Comparison of ENCODE assay signal across 9 mouse cellular contexts in genomic region chr4:34226089-34226840, GRCm38 (mm10).
DNase-seq lines count a peak whose midpoint lies in the region; ATAC-seq and TF ChIP-seq lines count a peak whose summit lies in the region.
"Had no signal": no experiment of that assay in that cellular context is flagged by ENCODE, and none has a peak within 500 bp of the region (broad histone marks: within the 10 kb centered on the region; RNA-seq: fewer than 3 reads in every experiment).

No protein-coding gene starts in this region.

- 38% methylated on average over 5 of the region's 5 CpGs for WGBS in forebrain, postnatal 0 days
- 61% methylated on average over 5 of the region's 5 CpGs for WGBS in midbrain, embryonic 16.5 days

- no peaks in the 10 kb centered on the region for H3K36me3 ChIP-seq in forebrain, postnatal 0 days (ENCODE audit: insufficient read depth)
- H3K36me3 ChIP-seq in midbrain, embryonic 16.5 days (ENCODE audit: control insufficient read depth, insufficient read depth, low read length), result no peaks in the 10 kb centered on the region
- H3K36me3 ChIP-seq: limb, embryonic 12.5 days had no signal

- no peak overlapping the region for H3K4me3 ChIP-seq in forebrain, postnatal 0 days (ENCODE audit: low read depth, low read length)
- H3K4me3 ChIP-seq in midbrain, embryonic 16.5 days (ENCODE audit: low read depth, low read length), result no peak overlapping the region
- H3K4me3 ChIP-seq: limb, embryonic 12.5 days had no signal

- peak; percentile 86 for ATAC-seq in forebrain, postnatal 0 days
- no peak for ATAC-seq in midbrain, embryonic 16.5 days

- no peaks in the 10 kb centered on the region for H3K9me3 ChIP-seq in forebrain, postnatal 0 days (ENCODE audit: low read length)
- no peaks in the 10 kb centered on the region for H3K9me3 ChIP-seq in midbrain, embryonic 16.5 days (replicated peaks; ENCODE audit: control insufficient read depth, low read length, poor library complexity, severe bottlenecking)
- H3K9me3 ChIP-seq: limb, embryonic 12.5 days had no signal

- peaks cover 4% of the 10 kb centered on the region; the same call in 1 of the 2 replicates for H3K4me1 ChIP-seq in forebrain, postnatal 0 days (ENCODE audit: insufficient read depth)
- no peaks in the 10 kb centered on the region for H3K4me1 ChIP-seq in midbrain, embryonic 16.5 days (ENCODE audit: control insufficient read depth, insufficient read depth, low read length)
- H3K4me1 ChIP-seq: limb, embryonic 12.5 days had no signal

- DNase-seq in heart, postnatal 36 days, result peak; percentile 10 to 14
- DNase-seq in heart, adult 11 months, result no peak
- DNase-seq in NIH3T3 (ENCODE audit: low read depth), result peak; percentile 78
- peak; percentile 76 for DNase-seq in forebrain, postnatal 0 days
- DNase-seq in left cerebral cortex, adult 9 months (ENCODE audit: low spot score in 2 of 2), result peak; percentile 30 to 68
- DNase-seq in spleen, adult 12 weeks (ENCODE audit: low spot score), result no peak
- DNase-seq in thymus, postnatal 25 days, result no peak

- no peak for TF ChIP-seq CTCF in forebrain, postnatal 0 days (IDR thresholded peaks at IDR 0.05; ENCODE audit: low read depth)

- intact Hi-C loops in heart, postnatal 36 days (cut with DNase I), result no loop called here

- no peak overlapping the region for H3K9ac ChIP-seq in forebrain, postnatal 0 days
- H3K9ac ChIP-seq in midbrain, embryonic 16.5 days (ENCODE audit: low read depth, low read length), result no peak overlapping the region
- H3K9ac ChIP-seq: limb, embryonic 12.5 days had no signal

- no peak overlapping the region for H3K4me2 ChIP-seq in forebrain, postnatal 0 days (ENCODE audit: low read depth)
- H3K4me2 ChIP-seq in midbrain, embryonic 16.5 days (ENCODE audit: low read length), result no peak overlapping the region
- H3K4me2 ChIP-seq: limb, embryonic 12.5 days had no signal

- H3K27me3 ChIP-seq in forebrain, postnatal 0 days (ENCODE audit: insufficient read depth, low read length), result no peaks in the 10 kb centered on the region
- no peaks in the 10 kb centered on the region for H3K27me3 ChIP-seq in midbrain, embryonic 16.5 days (ENCODE audit: control insufficient read depth, insufficient read depth, low read depth, low read length)
- H3K27me3 ChIP-seq: limb, embryonic 12.5 days had no signal

- no peak overlapping the region for H3K27ac ChIP-seq in forebrain, postnatal 0 days (ENCODE audit: low read depth, low read length)
- H3K27ac ChIP-seq in midbrain, embryonic 16.5 days (ENCODE audit: low read length), result no peak overlapping the region
- H3K27ac ChIP-seq: limb, embryonic 12.5 days had no signal

Comparison
In these comparisons a context has a peak if more than half of its experiments do, and no peak if none do; other contexts are left out.
1. DNase-seq: peak in heart, postnatal 36 days (2 of 2), NIH3T3 (single experiment), forebrain, postnatal 0 days (single experiment) and left cerebral cortex, adult 9 months (2 of 2); none in heart, adult 11 months (single experiment), spleen, adult 12 weeks (single experiment) and thymus, postnatal 25 days (single experiment).